Mouse (Mus musculus) frontal cortex, adult 2 months (tissue): ENCODE results near the gene Gm21992. TPM values are rescaled to one million over a fixed set of nuclear protein-coding genes. Genes with fewer than 3 reads are reported as not detected.

Source experiments
- DNase-seq, 2 experiments: peaks; one replicate each; pipeline ENCODE4 v3.0.0; 2022; ENCODE audit warnings: low spot score in 1 of 2; ENCODE audit errors: extremely low spot score in 1 of 2
- polyA plus RNA-seq: library from polyadenylated mRNA; depleted of rRNA; stranded (reverse); fragments of >200 nt; gene quantifications from 2 replicates; pipeline ENCODE4 v1.2.3, GENCODE M21; 2012

Gm21992 gene
- polyA plus RNA-seq, 1 experiment = 15.3 TPM

GRCm38 (mm10) chr19:4756193-4756911, 55.1 kb downstream of the Gm21992 start, which contains the start of gene Rbm4b:
TSS of gene Rbm4b (plus strand) at chr19:4756497.
- peak; percentile 93 to 97 for DNase-seq

GRCm38 (mm10) chr19:4755565-4756192, 55.7 kb downstream of the Gm21992 start:
- peak; percentile 84 to 93 for DNase-seq

- DNase-seq = no peak
Observed at GRCm38 (mm10) chr19:4749975-4750374, 61.4 kb downstream of the Gm21992 start.

GRCm38 (mm10) chr19:4748493-4748892, 62.9 kb downstream of the Gm21992 start:
- no peak for DNase-seq

- no peak for DNase-seq
Observed at GRCm38 (mm10) chr19:4747631-4748312, 63.6 kb downstream of the Gm21992 start.

- DNase-seq = no peak
Observed at GRCm38 (mm10) chr19:4746611-4747010, 64.8 kb downstream of the Gm21992 start.

- DNase-seq = no peak
Observed at GRCm38 (mm10) chr19:4745681-4746080, 65.7 kb downstream of the Gm21992 start.

- no peak for DNase-seq
Observed at GRCm38 (mm10) chr19:4745057-4745456, 66.4 kb downstream of the Gm21992 start.

- no peak for DNase-seq
Observed at GRCm38 (mm10) chr19:4744026-4744425, 67.4 kb downstream of the Gm21992 start.

- peak in 1 of 2 experiments; percentile 66 for DNase-seq
Observed at GRCm38 (mm10) chr19:4743524-4743923, 67.9 kb downstream of the Gm21992 start.

- no peak for DNase-seq
Observed at GRCm38 (mm10) chr19:4742229-4742628, 69.2 kb downstream of the Gm21992 start.

- peak in 1 of 2 experiments; percentile 54 for DNase-seq
Observed at GRCm38 (mm10) chr19:4741482-4741881, 69.9 kb downstream of the Gm21992 start.

- DNase-seq = no peak
Observed at GRCm38 (mm10) chr19:4739762-4740161, 71.7 kb downstream of the Gm21992 start.

GRCm38 (mm10) chr19:4739053-4739452, 72.4 kb downstream of the Gm21992 start:
- no peak for DNase-seq

- DNase-seq = no peak
Observed at GRCm38 (mm10) chr19:4737866-4738265, 73.5 kb downstream of the Gm21992 start.

GRCm38 (mm10) chr19:4733052-4733451, 78.4 kb downstream of the Gm21992 start:
- no peak for DNase-seq

GRCm38 (mm10) chr19:4729186-4729585, 82.2 kb downstream of the Gm21992 start:
- no peak for DNase-seq

- DNase-seq = no peak
Observed at GRCm38 (mm10) chr19:4720671-4721244, 90.7 kb downstream of the Gm21992 start.

GRCm38 (mm10) chr19:4720112-4720511, 91.3 kb downstream of the Gm21992 start:
- DNase-seq = no peak

- no peak for DNase-seq
Observed at GRCm38 (mm10) chr19:4719351-4719764, 92.1 kb downstream of the Gm21992 start.

GRCm38 (mm10) chr19:4718716-4719115, 92.7 kb downstream of the Gm21992 start:
- DNase-seq = peak in 1 of 2 experiments; percentile 57
